Comparison of ENCODE assay signal across 8 mouse cellular contexts in genomic region chr11:118379251-118380009, GRCm38 (mm10). TPM values are rescaled to one million over a fixed set of nuclear protein-coding genes. Genes with fewer than 3 reads are reported as not detected.
DNase-seq lines count a peak whose midpoint lies in the region; ATAC-seq and TF ChIP-seq lines count a peak whose summit lies in the region.

No protein-coding gene starts in this region.

- H3K9ac ChIP-seq in heart, adult 2 months (ENCODE audit: low read depth, low read length), result no peak overlapping the region
- H3K9ac ChIP-seq in kidney, embryonic 16.5 days (replicated peaks; ENCODE audit: low read length), result 0 out of 2 replicates have a peak overlapping the region, but pooled peaks have one; percentile 28
- no peak overlapping the region for H3K9ac ChIP-seq in liver, embryonic 12.5 days
- no peak overlapping the region for H3K9ac ChIP-seq in neural tube, embryonic 15.5 days (replicated peaks)

- no peaks in the 10 kb centered on the region for H3K36me3 ChIP-seq in heart, adult 2 months (ENCODE audit: control insufficient read depth, insufficient read depth, low read length)
- no peaks in the 10 kb centered on the region for H3K36me3 ChIP-seq in kidney, embryonic 16.5 days (ENCODE audit: insufficient read depth, low read length)
- no peaks in the 10 kb centered on the region for H3K36me3 ChIP-seq in liver, embryonic 12.5 days
- H3K36me3 ChIP-seq in neural tube, embryonic 15.5 days, result no peaks in the 10 kb centered on the region
- no peaks in the 10 kb centered on the region for H3K36me3 ChIP-seq in testis, adult 2 months (ENCODE audit: control insufficient read depth, insufficient read depth, low read length)

- intact Hi-C loops in heart, adult 2 months (cut with DNase I), result loop anchor here (1.0 to 2.0 kb wide), 2 partner anchors 62 to 297 kb away; no protein-coding TSS in a partner anchor

- DNase-seq in 3134 (ENCODE audit: extremely low read depth, insufficient read length, low spot score) (peak; percentile 80), adipocyte (ENCODE audit: low spot score) (peak; percentile 93)
- peak; percentile 89 for DNase-seq in embryo, embryonic 10 days (ENCODE audit: low spot score)
- peak; percentile 85 to 88 for DNase-seq in heart, adult 2 months

- no peaks in the 10 kb centered on the region for H3K27me3 ChIP-seq in heart, adult 2 months (ENCODE audit: control insufficient read depth, insufficient read depth, low read length)
- H3K27me3 ChIP-seq in kidney, embryonic 16.5 days (ENCODE audit: insufficient read depth, low read length), result no peaks in the 10 kb centered on the region
- peaks cover 9% of the 10 kb centered on the region for H3K27me3 ChIP-seq in liver, embryonic 12.5 days (replicated peaks)
- H3K27me3 ChIP-seq in neural tube, embryonic 15.5 days (replicated peaks), result no peaks in the 10 kb centered on the region
- H3K27me3 ChIP-seq in testis, adult 2 months (ENCODE audit: control insufficient read depth, insufficient read depth, low read length), result no peaks in the 10 kb centered on the region

- TF ChIP-seq CTCF in heart, adult 2 months (IDR thresholded peaks at IDR 0.05), result peak; percentile 94
- TF ChIP-seq CTCF in testis, adult 2 months (IDR thresholded peaks at IDR 0.05; ENCODE audit: control insufficient read depth, insufficient read depth, insufficient replicate concordance, low read depth, low read length), result peak; percentile 79; the same call in 1 of the 2 replicates

- H3K4me3 ChIP-seq in heart, adult 2 months, result no peak overlapping the region
- no peak overlapping the region for H3K4me3 ChIP-seq in kidney, embryonic 16.5 days (ENCODE audit: low read length)
- H3K4me3 ChIP-seq in liver, embryonic 12.5 days, result no peak overlapping the region
- no peak overlapping the region for H3K4me3 ChIP-seq in neural tube, embryonic 15.5 days (replicated peaks)
- H3K4me3 ChIP-seq in testis, adult 2 months (ENCODE audit: control insufficient read depth, low read depth, low read length), result no peak overlapping the region

- peak; percentile 84; the same call in 1 of the 2 replicates for TF ChIP-seq EP300 in heart, adult 2 months (IDR thresholded peaks at IDR 0.05; ENCODE audit: insufficient read depth, low read depth, low read length)

- WGBS in heart, adult 2 months, result 22% methylated on average over 11 of the region's 11 CpGs
- WGBS in kidney, embryonic 16.5 days, result 40% methylated on average over 11 of the region's 11 CpGs
- WGBS in liver, embryonic 12.5 days (ENCODE audit: insufficient replicate concordance), result 33% methylated on average over 11 of the region's 11 CpGs
- WGBS in neural tube, embryonic 15.5 days, result 50% methylated on average over 11 of the region's 11 CpGs

- H3K9me3 ChIP-seq in kidney, embryonic 16.5 days (ENCODE audit: low read length), result no peaks in the 10 kb centered on the region
- no peaks in the 10 kb centered on the region for H3K9me3 ChIP-seq in liver, embryonic 12.5 days (replicated peaks)
- no peaks in the 10 kb centered on the region for H3K9me3 ChIP-seq in neural tube, embryonic 15.5 days (replicated peaks)

- H3K4me2 ChIP-seq in kidney, embryonic 16.5 days (replicated peaks; ENCODE audit: low read depth, low read length), result no peak overlapping the region
- H3K4me2 ChIP-seq in liver, embryonic 12.5 days, result no peak overlapping the region
- no peak overlapping the region for H3K4me2 ChIP-seq in neural tube, embryonic 15.5 days

- H3K79me2 ChIP-seq in heart, adult 2 months (replicated peaks; ENCODE audit: control insufficient read depth, insufficient read depth, low read length), result no peaks in the 10 kb centered on the region

- peak; percentile 76 for ATAC-seq in kidney, embryonic 16.5 days (ENCODE audit: low FRiP score, low TSS enrichment)
- ATAC-seq in liver, embryonic 12.5 days, result peak; percentile 30; the same call in 1 of the 2 replicates
- 0 out of 2 replicates have a peak, but pooled peaks have one; percentile 21 for ATAC-seq in neural tube, embryonic 15.5 days (ENCODE audit: low FRiP score)

- peaks cover 1% of the 10 kb centered on the region; the same call in 1 of the 2 replicates for H3K4me1 ChIP-seq in heart, adult 2 months (ENCODE audit: control insufficient read depth, insufficient read depth, low read length)
- H3K4me1 ChIP-seq in kidney, embryonic 16.5 days (ENCODE audit: insufficient read depth, low read length), result peaks cover 11% of the 10 kb centered on the region
- H3K4me1 ChIP-seq in liver, embryonic 12.5 days, result no peaks in the 10 kb centered on the region
- peaks cover 12% of the 10 kb centered on the region for H3K4me1 ChIP-seq in neural tube, embryonic 15.5 days
- peaks cover 4% of the 10 kb centered on the region for H3K4me1 ChIP-seq in testis, adult 2 months (ENCODE audit: control insufficient read depth, insufficient read depth, low read length)

- no peak for TF ChIP-seq POLR2A in heart, adult 2 months (IDR thresholded peaks at IDR 0.05; ENCODE audit: insufficient read depth, low read depth, low read length)
- no peak for TF ChIP-seq POLR2A in testis, adult 2 months (IDR thresholded peaks at IDR 0.05; ENCODE audit: control insufficient read depth, low read depth, low read length)

- H3K27ac ChIP-seq in heart, adult 2 months, result peak overlapping the region; percentile 20
- H3K27ac ChIP-seq in kidney, embryonic 16.5 days (ENCODE audit: low read length), result no peak overlapping the region
- no peak overlapping the region for H3K27ac ChIP-seq in liver, embryonic 12.5 days
- H3K27ac ChIP-seq in neural tube, embryonic 15.5 days (replicated peaks), result no peak overlapping the region
- H3K27ac ChIP-seq in testis, adult 2 months (ENCODE audit: control insufficient read depth, insufficient read depth, low read depth, low read length), result no peak overlapping the region

RNA-seq across cellular contexts. Expression of gene Lgals3bp, which starts 22.5 kb away (rescaled TPM):
- total RNA-seq in heart, adult 2 months (2021), result 10 to 100 TPM; 20.2 to 28.6 TPM
- polyA plus RNA-seq in heart, adult 2 months (2012; rRNA removed), result 112 and 121 TPM in 2 replicates
- polyA plus RNA-seq in kidney, embryonic 16.5 days (2015; fragmentation: Nextera tagmentation; extraction: Ambion mirVana), result 14.9 and 18.1 TPM in 2 replicates
- 22.7 TPM in 2 replicates for polyA plus RNA-seq in liver, embryonic 12.5 days (2016; fragmentation: Nextera tagmentation; extraction: Ambion mirVana)
- polyA plus RNA-seq in neural tube, embryonic 15.5 days (2015; fragmentation: Nextera tagmentation; extraction: Ambion mirVana), result 3.6 and 20.7 TPM in 2 replicates
- polyA plus RNA-seq in testis, adult 2 months (2012; rRNA removed), result 22.7 and 23.3 TPM in 2 replicates

RNA-seq across cellular contexts. Expression of gene Timp2, which starts 23.9 kb away (rescaled TPM):
- total RNA-seq in heart, adult 2 months (2021), result 100 to 1,000 TPM in 1 of 2 experiments, 10 to 100 TPM in 1; 99.2 to 109 TPM
- polyA plus RNA-seq in heart, adult 2 months (2012; rRNA removed), result 98.9 and 121 TPM in 2 replicates
- 84.6 TPM in 2 replicates for polyA plus RNA-seq in kidney, embryonic 16.5 days (2015; fragmentation: Nextera tagmentation; extraction: Ambion mirVana)
- 8.7 and 9.9 TPM in 2 replicates for polyA plus RNA-seq in liver, embryonic 12.5 days (2016; fragmentation: Nextera tagmentation; extraction: Ambion mirVana)
- 84.6 and 86.6 TPM in 2 replicates for polyA plus RNA-seq in neural tube, embryonic 15.5 days (2015; fragmentation: Nextera tagmentation; extraction: Ambion mirVana)
- polyA plus RNA-seq in testis, adult 2 months (2012; rRNA removed), result 81.7 and 94.1 TPM in 2 replicates

RNA-seq across cellular contexts. Expression of gene Cep295nl, which starts 37.1 kb away (rescaled TPM):
- under 1 TPM; 0.32 to 0.65 TPM for total RNA-seq in heart, adult 2 months (2021)
- polyA plus RNA-seq in heart, adult 2 months (2012; rRNA removed), result 0.15 and 0.18 TPM in 2 replicates
- 0.37 and 0.39 TPM in 2 replicates for polyA plus RNA-seq in kidney, embryonic 16.5 days (2015; fragmentation: Nextera tagmentation; extraction: Ambion mirVana)
- 0.08 and 0.11 TPM in 2 replicates for polyA plus RNA-seq in liver, embryonic 12.5 days (2016; fragmentation: Nextera tagmentation; extraction: Ambion mirVana)
- 0.18 and 0.37 TPM in 2 replicates for polyA plus RNA-seq in neural tube, embryonic 15.5 days (2015; fragmentation: Nextera tagmentation; extraction: Ambion mirVana)
- 274 and 283 TPM in 2 replicates for polyA plus RNA-seq in testis, adult 2 months (2012; rRNA removed)

RNA-seq across cellular contexts. Expression of gene Cant1, which starts 39.5 kb away (rescaled TPM):
- 10 to 100 TPM; 17.7 to 18.2 TPM for total RNA-seq in heart, adult 2 months (2021)
- polyA plus RNA-seq in heart, adult 2 months (2012; rRNA removed), result 21.6 and 23.4 TPM in 2 replicates
- polyA plus RNA-seq in kidney, embryonic 16.5 days (2015; fragmentation: Nextera tagmentation; extraction: Ambion mirVana), result 30.6 and 30.9 TPM in 2 replicates
- polyA plus RNA-seq in liver, embryonic 12.5 days (2016; fragmentation: Nextera tagmentation; extraction: Ambion mirVana), result 14.5 and 14.9 TPM in 2 replicates
- polyA plus RNA-seq in neural tube, embryonic 15.5 days (2015; fragmentation: Nextera tagmentation; extraction: Ambion mirVana), result 28.9 and 29.4 TPM in 2 replicates
- polyA plus RNA-seq in testis, adult 2 months (2012; rRNA removed), result 37.8 and 38.5 TPM in 2 replicates

RNA-seq across cellular contexts. Expression of gene C1qtnf1, which starts 48.6 kb away (rescaled TPM):
- 10 to 100 TPM; 15.2 to 16.0 TPM for total RNA-seq in heart, adult 2 months (2021)
- 15.3 and 20.1 TPM in 2 replicates for polyA plus RNA-seq in heart, adult 2 months (2012; rRNA removed)
- 8.2 and 8.3 TPM in 2 replicates for polyA plus RNA-seq in kidney, embryonic 16.5 days (2015; fragmentation: Nextera tagmentation; extraction: Ambion mirVana)
- 1.8 and 2.2 TPM in 2 replicates for polyA plus RNA-seq in liver, embryonic 12.5 days (2016; fragmentation: Nextera tagmentation; extraction: Ambion mirVana)
- 4.8 and 6.7 TPM in 2 replicates for polyA plus RNA-seq in neural tube, embryonic 15.5 days (2015; fragmentation: Nextera tagmentation; extraction: Ambion mirVana)
- polyA plus RNA-seq in testis, adult 2 months (2012; rRNA removed), result 1.9 and 2.5 TPM in 2 replicates

Comparison
In these comparisons a context has a peak if more than half of its experiments do, and no peak if none do; other contexts are left out.
1. ATAC-seq: peak in every context shown above with its lines; median percentile 76 in kidney, embryonic 16.5 days; 30 in liver, embryonic 12.5 days; 21 in neural tube, embryonic 15.5 days.
2. RNA of gene Cep295nl, which starts 37.1 kb away (polyA plus RNA-seq): 274 to 283 TPM in testis, adult 2 months; 0.37 to 0.39 TPM in kidney, embryonic 16.5 days, 0.18 to 0.37 TPM in neural tube, embryonic 15.5 days, 0.15 to 0.18 TPM in heart, adult 2 months and 0.08 to 0.11 TPM in liver, embryonic 12.5 days; every median in the first group is over 100 times any median in the second.
3. Peak in every context shown above with its lines, with median percentiles within 50 percentile points of each other: DNase-seq.